Mouse (Mus musculus): ENCODE data around the gene Tmco4. TPM values are rescaled to one million over a fixed set of nuclear protein-coding genes. Genes with fewer than 3 reads are reported as not detected.

Gene Tmco4
- 1.5 and 1.9 TPM in 2 replicates for polyA plus RNA-seq (2015; fragmentation: Nextera tagmentation; extraction: Ambion mirVana)

GRCm38 (mm10) chr4:138972827-138973718 is at the start of gene Tmco4:
TSS of gene Tmco4 (plus strand) at chr4:138972888.
- Histone ChIP-seq H3K4me2 (peak within 1 kb of the TSS; percentile 98), H3K9me3 (replicated peaks) (no peaks in the 10 kb centered on the region), H3K9ac (peak within 1 kb of the TSS; percentile 86), H3K4me1 (replicated peaks) (peaks cover 35% of the 10 kb centered on the region), H3K27ac (peak within 1 kb of the TSS; percentile 87), H3K36me3 (no peaks in the 10 kb centered on the region), H3K4me3 (replicated peaks) (peak within 1 kb of the TSS; percentile 81), H3K27me3 (no peaks in the 10 kb centered on the region)
- ATAC-seq (ENCODE audit: low read depth) = peak; percentile 82
- peak; percentile 65 for DNase-seq
- under 1% methylated on average over 60 of the region's 60 CpGs for WGBS (ENCODE audit: insufficient replicate concordance)

- H3K4me2 ChIP-seq = no peak overlapping the region
- no peak overlapping the region for H3K4me3 ChIP-seq (replicated peaks)
- H3K27ac ChIP-seq = no peak overlapping the region
- 48% methylated on average over 2 of the region's 2 CpGs for WGBS (ENCODE audit: insufficient replicate concordance)
- H3K9ac ChIP-seq = no peak overlapping the region
- peaks cover 7% of the 10 kb centered on the region for H3K4me1 ChIP-seq (replicated peaks)
- no peaks in the 10 kb centered on the region for H3K36me3 ChIP-seq
- DNase-seq (no peak), ATAC-seq (ENCODE audit: low read depth) (no peak)
- H3K9me3 ChIP-seq (replicated peaks) = no peaks in the 10 kb centered on the region
- 0 out of 2 replicates have a peak, but pooled peaks cover 6% of the 10 kb centered on the region for H3K27me3 ChIP-seq
These were observed 47.1 kb upstream of the Tmco4 start for GRCm38 (mm10) chr4:138925561-138925960.

GRCm38 (mm10) chr4:138933862-138934261 is 38.8 kb upstream of the Tmco4 start:
- 37% methylated on average over 3 of the region's 3 CpGs for WGBS (ENCODE audit: insufficient replicate concordance)
- 0 out of 2 replicates have a peak, but pooled peaks cover 2% of the 10 kb centered on the region for H3K4me1 ChIP-seq (replicated peaks)
- H3K27me3 ChIP-seq = no peaks in the 10 kb centered on the region
- no peak overlapping the region for H3K27ac ChIP-seq
- no peaks in the 10 kb centered on the region for H3K36me3 ChIP-seq
- DNase-seq (no peak), ATAC-seq (ENCODE audit: low read depth) (0 out of 2 replicates have a peak, but pooled peaks have one; percentile 43)
- H3K4me2 ChIP-seq = no peak overlapping the region
- H3K9ac ChIP-seq = no peak overlapping the region
- no peaks in the 10 kb centered on the region for H3K9me3 ChIP-seq (replicated peaks)
- H3K4me3 ChIP-seq (replicated peaks) = no peak overlapping the region

DNA sequence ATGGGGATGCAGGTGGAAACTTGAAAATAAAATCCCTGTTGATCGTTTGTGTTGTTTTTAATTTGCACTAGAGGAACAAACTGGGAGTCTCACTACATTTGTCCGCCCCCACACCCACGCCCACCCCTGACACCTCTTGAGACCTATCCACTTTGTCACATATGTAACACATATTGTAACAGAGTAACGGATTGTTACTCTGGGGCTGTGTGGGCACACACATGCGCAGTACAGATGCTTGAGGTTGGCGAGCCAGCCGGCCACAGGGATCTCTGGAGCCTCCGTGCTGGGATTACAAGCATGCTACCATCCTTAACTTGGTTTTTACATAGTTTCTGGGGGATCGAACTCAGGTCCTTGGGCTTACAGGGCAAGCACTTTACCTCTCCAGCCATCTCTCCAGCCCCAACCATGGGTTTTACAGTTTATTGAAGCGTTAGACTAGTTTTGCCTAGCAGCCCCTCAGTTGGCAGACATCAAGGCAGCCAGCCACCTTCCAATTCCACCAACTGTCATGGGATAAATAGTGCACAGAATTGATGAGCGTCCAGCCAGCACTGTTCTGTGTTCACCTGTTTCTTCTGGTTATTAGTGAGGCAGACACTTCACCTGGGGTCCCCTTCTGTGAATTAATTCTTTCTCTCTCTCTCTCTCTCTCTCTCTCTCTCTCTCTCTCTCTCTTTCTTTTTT is 38.1 kb upstream of the Tmco4 start:
- no peak overlapping the region for H3K4me2 ChIP-seq
- H3K9me3 ChIP-seq (replicated peaks) = no peaks in the 10 kb centered on the region
- no peak for DNase-seq
- no peaks in the 10 kb centered on the region for H3K27me3 ChIP-seq
- H3K4me1 ChIP-seq (replicated peaks) = 0 out of 2 replicates have a peak, but pooled peaks cover 2% of the 10 kb centered on the region
- no peak overlapping the region for H3K27ac ChIP-seq
- H3K36me3 ChIP-seq = no peaks in the 10 kb centered on the region
- no peak overlapping the region for H3K9ac ChIP-seq
- no peak overlapping the region for H3K4me3 ChIP-seq (replicated peaks)
- WGBS (ENCODE audit: insufficient replicate concordance) = 65% methylated on average over 11 of the region's 11 CpGs
- no peak for ATAC-seq (ENCODE audit: low read depth)

GRCm38 (mm10) chr4:138938495-138939269 is 34.0 kb upstream of the Tmco4 start:
- WGBS (ENCODE audit: insufficient replicate concordance) = 48% methylated on average over 10 of the region's 10 CpGs
- no peak for DNase-seq
- Histone ChIP-seq H3K27me3 (no peaks in the 10 kb centered on the region), H3K9me3 (replicated peaks) (no peaks in the 10 kb centered on the region), H3K4me2 (no peak overlapping the region), H3K9ac (no peak overlapping the region), H3K27ac (no peak overlapping the region), H3K4me1 (replicated peaks) (peaks cover 2% of the 10 kb centered on the region; the same call in 1 of the 2 replicates), H3K36me3 (no peaks in the 10 kb centered on the region), H3K4me3 (replicated peaks) (no peak overlapping the region)
- no peak for ATAC-seq (ENCODE audit: low read depth)

DNA sequence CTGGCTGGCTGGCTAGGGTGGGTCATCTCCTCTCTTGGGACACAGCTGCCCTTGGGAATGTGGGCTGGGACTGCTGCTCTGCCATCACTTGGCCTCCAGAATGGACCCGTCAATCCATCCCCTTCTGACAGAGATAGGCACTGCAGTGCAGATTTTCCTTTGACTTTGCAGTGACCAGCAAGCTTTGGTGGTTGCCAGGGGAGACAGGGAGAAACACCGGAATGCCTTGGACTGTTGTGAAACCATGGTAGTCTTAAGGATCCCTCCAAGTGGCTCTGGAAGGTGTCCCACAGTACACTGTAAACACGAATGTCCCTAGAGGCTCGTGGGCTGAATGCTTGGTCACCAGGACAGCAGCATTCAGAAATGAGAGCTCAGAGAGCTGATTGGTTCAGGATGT is 33.2 kb upstream of the Tmco4 start:
- Histone ChIP-seq H3K4me1 (replicated peaks) (peaks cover 5% of the 10 kb centered on the region), H3K36me3 (no peaks in the 10 kb centered on the region), H3K9me3 (replicated peaks) (no peaks in the 10 kb centered on the region), H3K27ac (no peak overlapping the region), H3K4me2 (no peak overlapping the region), H3K4me3 (replicated peaks) (no peak overlapping the region), H3K27me3 (no peaks in the 10 kb centered on the region), H3K9ac (no peak overlapping the region)
- 59% methylated on average over 4 of the region's 4 CpGs for WGBS (ENCODE audit: insufficient replicate concordance)
- ATAC-seq (ENCODE audit: low read depth) (no peak), DNase-seq (no peak)

GRCm38 (mm10) chr4:138941401-138941800 is 31.3 kb upstream of the Tmco4 start:
- ATAC-seq (ENCODE audit: low read depth) (no peak), DNase-seq (no peak)
- H3K9me3 ChIP-seq (replicated peaks) = no peaks in the 10 kb centered on the region
- no peak overlapping the region for H3K4me3 ChIP-seq (replicated peaks)
- no peak overlapping the region for H3K4me2 ChIP-seq
- 41% methylated on average over 7 of the region's 7 CpGs for WGBS (ENCODE audit: insufficient replicate concordance)
- peaks cover 5% of the 10 kb centered on the region for H3K4me1 ChIP-seq (replicated peaks)
- H3K27me3 ChIP-seq = no peaks in the 10 kb centered on the region
- no peaks in the 10 kb centered on the region for H3K36me3 ChIP-seq
- no peak overlapping the region for H3K9ac ChIP-seq
- H3K27ac ChIP-seq = no peak overlapping the region

DNA sequence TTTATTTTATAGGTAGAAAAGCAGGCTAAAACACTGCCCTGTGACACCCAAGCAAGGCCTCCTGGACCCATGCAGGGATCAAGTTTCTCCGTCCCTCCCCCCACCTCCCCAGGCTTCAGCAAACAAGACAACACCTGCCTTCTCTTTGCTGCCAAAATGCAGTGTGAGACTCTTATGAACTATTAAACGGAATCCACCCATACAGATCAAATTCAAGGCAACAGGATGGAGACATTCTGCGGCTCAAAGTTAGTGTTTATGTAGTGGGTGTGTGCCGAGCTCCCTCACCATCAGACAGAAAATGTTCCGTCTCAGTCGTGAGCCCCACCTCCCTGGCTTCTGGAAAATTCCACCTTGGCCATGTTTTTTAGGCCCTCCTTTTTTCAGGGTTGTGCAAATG is 30.7 kb upstream of the Tmco4 start:
- ATAC-seq (ENCODE audit: low read depth) (no peak), DNase-seq (no peak)
- Histone ChIP-seq H3K9me3 (replicated peaks) (no peaks in the 10 kb centered on the region), H3K4me2 (no peak overlapping the region), H3K4me3 (replicated peaks) (no peak overlapping the region), H3K9ac (no peak overlapping the region), H3K36me3 (no peaks in the 10 kb centered on the region), H3K27me3 (no peaks in the 10 kb centered on the region), H3K27ac (no peak overlapping the region), H3K4me1 (replicated peaks) (peaks cover 5% of the 10 kb centered on the region)
- WGBS (ENCODE audit: insufficient replicate concordance) = 52% methylated on average over 6 of the region's 6 CpGs

DNA sequence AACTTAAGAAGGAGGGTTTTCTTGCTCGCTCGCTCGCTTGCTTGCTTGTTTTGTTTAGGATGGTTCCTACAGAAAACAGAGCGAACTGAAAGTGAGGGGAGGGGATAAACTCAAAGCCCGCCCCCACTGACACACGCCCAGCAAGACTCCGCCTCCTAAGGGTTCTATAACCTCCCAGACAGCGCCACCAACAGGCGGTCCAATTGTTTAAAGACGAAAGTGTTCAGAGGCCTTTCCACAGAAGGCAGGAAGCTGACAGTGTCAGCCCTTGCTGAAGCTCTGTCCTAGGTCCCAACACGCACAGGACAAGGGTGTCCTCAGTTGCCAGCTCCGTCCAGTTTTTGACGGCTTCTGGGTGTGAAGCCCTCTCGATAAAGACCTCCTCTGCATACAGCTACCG is 29.0 kb upstream of the Tmco4 start:
- H3K4me1 ChIP-seq (replicated peaks) = peaks cover 5% of the 10 kb centered on the region
- 14% methylated on average over 15 of the region's 15 CpGs for WGBS (ENCODE audit: insufficient replicate concordance)
- peak; percentile 65 for ATAC-seq (ENCODE audit: low read depth)

DNA sequence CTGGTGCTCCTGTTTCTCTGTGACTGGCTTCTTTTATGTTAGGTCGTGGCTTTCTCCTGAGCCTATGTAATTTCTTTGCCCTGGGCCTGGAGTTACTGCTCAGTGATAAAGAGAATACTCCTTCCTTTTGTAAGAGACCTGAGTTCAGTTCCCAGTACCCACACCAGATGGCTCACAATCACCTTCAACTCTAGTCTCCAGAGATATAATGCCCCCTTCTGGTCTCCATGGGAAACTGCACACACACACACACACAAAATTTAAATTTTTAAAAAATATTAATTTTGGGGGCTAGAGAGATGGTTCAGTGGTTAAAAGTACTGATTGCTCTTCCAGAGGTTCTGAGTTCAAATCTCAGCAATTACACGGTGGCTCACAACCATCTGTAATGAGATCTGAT is 24.4 kb upstream of the Tmco4 start:
- Histone ChIP-seq H3K36me3 (no peaks in the 10 kb centered on the region), H3K9ac (no peak overlapping the region), H3K27me3 (no peaks in the 10 kb centered on the region), H3K9me3 (replicated peaks) (no peaks in the 10 kb centered on the region), H3K4me3 (replicated peaks) (no peak overlapping the region), H3K4me2 (no peak overlapping the region), H3K4me1 (replicated peaks) (peaks cover 5% of the 10 kb centered on the region; the same call in 1 of the 2 replicates), H3K27ac (no peak overlapping the region)
- no peak for ATAC-seq (ENCODE audit: low read depth)
- WGBS (ENCODE audit: insufficient replicate concordance) = 66% methylated on average over 2 of the region's 2 CpGs
- no peak for DNase-seq

More for the DNA sequence above, 29.0 kb upstream of the Tmco4 start:
- H3K4me3 ChIP-seq (replicated peaks) = peak overlapping the region; percentile 50
- H3K27ac ChIP-seq = no peak overlapping the region
- no peaks in the 10 kb centered on the region for H3K27me3 ChIP-seq
- H3K9ac ChIP-seq = 0 out of 2 replicates have a peak overlapping the region, but pooled peaks have one; percentile 11
- peak overlapping the region; percentile 53 for H3K4me2 ChIP-seq
- H3K9me3 ChIP-seq (replicated peaks) = no peaks in the 10 kb centered on the region
- no peaks in the 10 kb centered on the region for H3K36me3 ChIP-seq
- peak; percentile 68 for DNase-seq

GRCm38 (mm10) chr4:138958612-138959011 is 14.1 kb upstream of the Tmco4 start:
- Histone ChIP-seq H3K4me1 (replicated peaks) (no peaks in the 10 kb centered on the region), H3K27ac (no peak overlapping the region), H3K4me3 (replicated peaks) (no peak overlapping the region), H3K36me3 (no peaks in the 10 kb centered on the region), H3K4me2 (no peak overlapping the region), H3K9ac (no peak overlapping the region), H3K9me3 (replicated peaks) (no peaks in the 10 kb centered on the region), H3K27me3 (peaks cover 3% of the 10 kb centered on the region; the same call in 1 of the 2 replicates)
- ATAC-seq (ENCODE audit: low read depth) (no peak), DNase-seq (no peak)
- WGBS (ENCODE audit: insufficient replicate concordance) = 71% methylated on average over 9 of the region's 9 CpGs
